ENCODE assay signal across 8 mouse cellular contexts in the genomic region with DNA sequence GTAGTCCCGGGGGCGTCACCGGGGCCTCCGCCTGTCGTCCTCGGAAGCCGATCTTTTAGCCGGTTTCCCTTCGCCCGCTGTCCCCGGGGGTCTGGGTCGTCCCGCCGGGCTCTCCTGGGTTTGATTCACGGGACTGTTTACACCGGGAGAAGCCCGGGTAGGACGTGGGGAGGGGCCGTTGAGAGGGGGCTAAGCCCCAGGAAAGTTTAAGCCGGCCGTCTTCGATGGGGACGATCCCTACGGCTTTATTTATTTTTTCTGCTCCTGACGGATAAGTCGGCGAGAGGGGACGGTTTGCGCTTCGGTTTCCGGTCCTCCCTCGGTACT. TPM values are rescaled to one million over a fixed set of nuclear protein-coding genes. Genes with fewer than 3 reads are reported as not detected.
DNase-seq lines count a peak whose midpoint lies in the region; ATAC-seq and TF ChIP-seq lines count a peak whose summit lies in the region.

No protein-coding gene starts in this region.

- H3K9me3 ChIP-seq in heart, embryonic 10.5 days, result no peaks in the 10 kb centered on the region
- H3K9me3 ChIP-seq in forebrain, embryonic 12.5 days, result no peaks in the 10 kb centered on the region
- no peaks in the 10 kb centered on the region for H3K9me3 ChIP-seq in liver, embryonic 12.5 days (replicated peaks)

- H3K27ac ChIP-seq in heart, embryonic 10.5 days, result peak overlapping the region; percentile 97
- peak overlapping the region; percentile 97 for H3K27ac ChIP-seq in forebrain, embryonic 12.5 days
- H3K27ac ChIP-seq in liver, embryonic 12.5 days, result peak overlapping the region; percentile 92

- H3K4me1 ChIP-seq in heart, embryonic 10.5 days, result peaks cover 24% of the 10 kb centered on the region
- peaks cover 33% of the 10 kb centered on the region for H3K4me1 ChIP-seq in forebrain, embryonic 12.5 days
- H3K4me1 ChIP-seq in liver, embryonic 12.5 days, result peaks cover 25% of the 10 kb centered on the region

- WGBS in heart, embryonic 10.5 days, result 0% methylated on average over 32 of the region's 32 CpGs
- WGBS in forebrain, embryonic 12.5 days, result under 1% methylated on average over 32 of the region's 32 CpGs
- WGBS in liver, embryonic 12.5 days (ENCODE audit: insufficient replicate concordance), result under 1% methylated on average over 32 of the region's 32 CpGs

- peak overlapping the region; percentile 96 for H3K4me3 ChIP-seq in heart, embryonic 10.5 days
- peak overlapping the region; percentile 94 for H3K4me3 ChIP-seq in C2C12 (ENCODE audit: insufficient read depth, poor library complexity, severe bottlenecking)
- peak overlapping the region; percentile 93 for H3K4me3 ChIP-seq in forebrain, embryonic 12.5 days (replicated peaks)
- peak overlapping the region; percentile 87 for H3K4me3 ChIP-seq in liver, embryonic 12.5 days

- DNase-seq in heart, embryonic 10.5 days (ENCODE audit: low spot score), result no peak
- no peak for DNase-seq in heart, postnatal 14 days
- DNase-seq in frontal cortex, postnatal 14 days (ENCODE audit: low spot score in 2 of 2), result no peak
- DNase-seq in T-cell, adult 2 months (ENCODE audit: low spot score), result no peak
- DNase-seq in layer of hippocampus, postnatal 36 days, result no peak

- peak overlapping the region; percentile 91 for H3ac ChIP-seq in C2C12 (ENCODE audit: control insufficient read depth, insufficient read length, low read depth)

- H3K27me3 ChIP-seq in heart, embryonic 10.5 days (ENCODE audit: insufficient read depth, poor library complexity, severe bottlenecking), result no peaks in the 10 kb centered on the region
- H3K27me3 ChIP-seq in C2C12 (ENCODE audit: control insufficient read depth, insufficient read depth, insufficient read length), result no peaks in the 10 kb centered on the region
- no peaks in the 10 kb centered on the region for H3K27me3 ChIP-seq in forebrain, embryonic 12.5 days
- no peaks in the 10 kb centered on the region for H3K27me3 ChIP-seq in liver, embryonic 12.5 days (replicated peaks)

- intact Hi-C loops in heart, postnatal 14 days (cut with DNase I), result loop anchor here (2.0 to 5.0 kb wide), 3 partner anchors 18 to 378 kb away; a partner anchor contains a TSS

- peak overlapping the region; percentile 95 for H3K4me2 ChIP-seq in forebrain, embryonic 12.5 days
- H3K4me2 ChIP-seq in liver, embryonic 12.5 days, result peak overlapping the region; percentile 84

- H3K79me3 ChIP-seq in C2C12 (ENCODE audit: low read depth), result peaks cover 40% of the 10 kb centered on the region

- peaks cover 31% of the 10 kb centered on the region; the same call in 1 of the 2 replicates for H3K36me3 ChIP-seq in heart, embryonic 10.5 days
- H3K36me3 ChIP-seq in C2C12 (ENCODE audit: control insufficient read depth, insufficient read depth), result peaks cover 39% of the 10 kb centered on the region
- peaks cover 28% of the 10 kb centered on the region; the same call in 1 of the 2 replicates for H3K36me3 ChIP-seq in forebrain, embryonic 12.5 days (replicated peaks)
- peaks cover 37% of the 10 kb centered on the region for H3K36me3 ChIP-seq in liver, embryonic 12.5 days

- H3K9ac ChIP-seq in forebrain, embryonic 12.5 days, result peak overlapping the region; percentile 94
- H3K9ac ChIP-seq in liver, embryonic 12.5 days, result peak overlapping the region; percentile 89

- peak; percentile 55 for ATAC-seq in forebrain, embryonic 12.5 days (ENCODE audit: low FRiP score)
- ATAC-seq in liver, embryonic 12.5 days, result no peak

- TF ChIP-seq CTCF in C2C12 (IDR thresholded peaks at IDR 0.05; ENCODE audit: control insufficient read depth, insufficient read depth, insufficient read length), result no peak

- H3K79me2 ChIP-seq in C2C12 (ENCODE audit: control insufficient read depth, insufficient read depth), result peaks cover 53% of the 10 kb centered on the region

TF ChIP-seq in C2C12, 6 proteins besides CTCF, POLR2A, EP300 and RAD21:
- TF ChIP-seq FOSL1 (IDR thresholded peaks at IDR 0.05; ENCODE audit: insufficient read depth, low read length, poor library complexity, severe bottlenecking) (no peak), CEBPB (IDR thresholded peaks at IDR 0.05; ENCODE audit: low read depth) (no peak), MYOD1 (IDR thresholded peaks at IDR 0.05; ENCODE audit: control insufficient read depth, insufficient read length, low read depth) (no peak), USF1 (IDR thresholded peaks at IDR 0.05; ENCODE audit: low read depth) (no peak), MYOG (IDR thresholded peaks at IDR 0.05; ENCODE audit: control insufficient read depth, extremely low read depth, insufficient read length) (no peak), MAX (IDR thresholded peaks at IDR 0.05) (no peak)

RNA-seq across cellular contexts. Expression of a gene that starts 0.6 kb away (rescaled TPM):
- polyA plus RNA-seq in heart, embryonic 10.5 days (2016; fragmentation: Nextera tagmentation; extraction: Ambion mirVana), result 9.9 and 16.5 TPM in 2 replicates
- 10 to 100 TPM; 13.9 to 14.3 TPM for total RNA-seq in heart, postnatal 14 days (2021)
- 12.9 TPM for polyA plus RNA-seq in C2C12 (2012; fragmentation: generic; extraction: Trizol)
- polyA plus RNA-seq in forebrain, embryonic 12.5 days (2016; fragmentation: Nextera tagmentation; extraction: Ambion mirVana), result 16.3 and 17.7 TPM in 2 replicates
- 10.0 and 11.1 TPM in 2 replicates for polyA plus RNA-seq in liver, embryonic 12.5 days (2016; fragmentation: Nextera tagmentation; extraction: Ambion mirVana)
- total RNA-seq in layer of hippocampus, postnatal 36 days (2021), result 10 to 100 TPM; 27.7 to 30.2 TPM
